Mouse (Mus musculus): ENCODE data around the gene Sept1.

DNA sequence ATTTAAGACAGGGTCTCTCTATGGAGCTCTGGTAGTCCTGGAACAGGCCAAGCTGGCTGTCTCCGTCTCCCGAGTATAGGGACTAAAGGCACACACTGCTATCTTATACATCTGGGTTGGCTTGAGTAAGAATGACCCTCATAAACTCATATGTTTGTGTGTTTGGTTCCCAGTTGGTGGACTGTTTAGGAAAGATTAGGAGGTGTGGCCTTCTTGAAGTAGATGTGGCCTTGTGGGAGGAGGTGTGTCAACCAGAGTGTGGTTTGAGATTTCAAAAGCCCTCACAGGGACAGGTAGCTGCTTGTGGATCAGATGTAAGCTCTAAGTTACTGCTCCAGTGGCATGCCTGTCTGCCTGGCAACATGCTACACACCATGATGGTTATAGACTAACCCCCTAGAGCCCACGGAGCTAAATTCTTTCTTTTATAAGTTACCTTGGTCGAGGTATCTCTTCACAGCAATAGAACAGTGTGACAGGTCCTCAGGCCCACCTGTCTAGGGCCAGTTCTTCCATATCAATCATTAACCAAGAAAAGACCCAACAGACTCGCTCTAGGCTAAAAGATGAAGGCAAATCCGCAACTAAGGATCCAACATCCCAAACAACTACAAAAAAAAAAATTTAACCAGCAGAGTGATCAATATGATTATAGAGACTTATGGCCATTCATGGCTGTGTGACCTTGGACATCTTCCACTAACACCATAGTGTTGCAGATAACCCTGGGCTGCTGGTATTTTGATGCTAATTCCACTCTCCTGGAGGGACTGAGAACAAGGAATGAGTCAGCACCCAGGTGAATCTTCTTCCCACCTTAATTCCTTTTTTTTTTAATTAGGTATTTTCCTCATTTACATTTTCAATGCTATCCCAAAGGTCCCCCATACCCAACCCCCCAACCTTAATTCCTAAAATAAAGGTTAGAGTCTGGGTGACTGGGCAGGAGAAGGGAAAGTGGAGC, 9.1 kb downstream of the Sept1 start:
- TF ChIP-seq POLR2A (IDR thresholded peaks at IDR 0.05; ENCODE audit: control insufficient read depth, low read depth, low read length), result no peak
- no peak for TF ChIP-seq CTCF (IDR thresholded peaks at IDR 0.05; ENCODE audit: control insufficient read depth, insufficient read depth, insufficient replicate concordance, low read depth, low read length)
